Mouse (Mus musculus) limb, embryonic 10.5 days (tissue): Measurements from ENCODE around the gene Krt31. TPM values are rescaled to one million over a fixed set of nuclear protein-coding genes. Genes with fewer than 3 reads are reported as not detected.

Experiments
- polyA plus RNA-seq: library from polyadenylated mRNA; unstranded; fragments of >200 nt; fragmentation: Nextera tagmentation; extraction: Ambion mirVana; gene quantifications from 2 replicates; pipeline ENCODE4 v1.2.1, GENCODE M21; 2016

Gene Krt31
- polyA plus RNA-seq, 1 experiment from 2014 or later: not detected

Other genes with a start within 250 kb of the Krt31 start
- not detected in 2 replicates for gene Gm11554, start 246.1 kb downstream of the Krt31 start, polyA plus RNA-seq
- not detected in 2 replicates for gene Krtap4-13, start 240.7 kb downstream of the Krt31 start, polyA plus RNA-seq
- gene Gm11564, start 234.9 kb downstream of the Krt31 start, polyA plus RNA-seq: not detected in 2 replicates
- gene 2300003K06Rik, start 212.5 kb downstream of the Krt31 start, polyA plus RNA-seq: not detected in 2 replicates
- not detected in 2 replicates for gene Krtap4-16, start 198.9 kb downstream of the Krt31 start, polyA plus RNA-seq
- not detected in 2 replicates for gene Gm11568, start 192.6 kb downstream of the Krt31 start, polyA plus RNA-seq
- gene Gm11559, start 186.1 kb downstream of the Krt31 start, polyA plus RNA-seq: not detected in 2 replicates
- not detected in 2 replicates for gene Krtap9-1, start 177.2 kb downstream of the Krt31 start, polyA plus RNA-seq
- not detected in 2 replicates for gene Gm11567, start 171.4 kb downstream of the Krt31 start, polyA plus RNA-seq
- not detected in 2 replicates for gene Krtap31-1, start 142.6 kb downstream of the Krt31 start, polyA plus RNA-seq
- gene Gm11565, start 135.8 kb downstream of the Krt31 start, polyA plus RNA-seq: not detected in 2 replicates
- not detected in 2 replicates for gene Krtap31-2, start 114.3 kb downstream of the Krt31 start, polyA plus RNA-seq
- not detected in 2 replicates for gene Krtap9-5, start 102.1 kb downstream of the Krt31 start, polyA plus RNA-seq
- gene Krtap29-1, start 71.5 kb downstream of the Krt31 start, polyA plus RNA-seq: not detected in 2 replicates
- gene Krtap16-1, start 64.0 kb downstream of the Krt31 start, polyA plus RNA-seq: not detected in 2 replicates
- 0.68 and 0.90 TPM in 2 replicates for gene Krtap17-1, start 56.6 kb downstream of the Krt31 start, polyA plus RNA-seq
- gene Krt33a, start 34.3 kb downstream of the Krt31 start, polyA plus RNA-seq: not detected in 2 replicates
- gene Krt33b, start 20.7 kb downstream of the Krt31 start, polyA plus RNA-seq: not detected in 2 replicates
- not detected in 2 replicates for gene Krt34, start 9.0 kb downstream of the Krt31 start, polyA plus RNA-seq
- gene Krt32, start 37.7 kb upstream of the Krt31 start, polyA plus RNA-seq: not detected in 2 replicates
- 0.08 TPM in 1 of 2 replicates, not detected in the other for gene Krt35, start 45.7 kb upstream of the Krt31 start, polyA plus RNA-seq
- not detected in 2 replicates for gene Krt36, start 55.1 kb upstream of the Krt31 start, polyA plus RNA-seq
- not detected in 2 replicates for gene Krt13, start 71.0 kb upstream of the Krt31 start, polyA plus RNA-seq
- gene Krt15, start 85.4 kb upstream of the Krt31 start, polyA plus RNA-seq: 1.6 and 8.4 TPM in 2 replicates
- gene Krt19, start 98.1 kb upstream of the Krt31 start, polyA plus RNA-seq: 11.1 and 13.9 TPM in 2 replicates
- not detected in 2 replicates for gene Krt9, start 142.7 kb upstream of the Krt31 start, polyA plus RNA-seq
- 8.0 and 32.0 TPM in 2 replicates for gene Krt14, start 157.0 kb upstream of the Krt31 start, polyA plus RNA-seq
- not detected in 2 replicates for gene Krt16, start 198.4 kb upstream of the Krt31 start, polyA plus RNA-seq
- 1.3 and 7.6 TPM in 2 replicates for gene Krt17, start 210.5 kb upstream of the Krt31 start, polyA plus RNA-seq
- gene Krt42, start 219.3 kb upstream of the Krt31 start, polyA plus RNA-seq: 0.21 TPM in 1 of 2 replicates, not detected in the other